Mouse (Mus musculus): ENCODE measurements around the gene 4933405L10Rik.

The 4933405L10Rik gene

DNA sequence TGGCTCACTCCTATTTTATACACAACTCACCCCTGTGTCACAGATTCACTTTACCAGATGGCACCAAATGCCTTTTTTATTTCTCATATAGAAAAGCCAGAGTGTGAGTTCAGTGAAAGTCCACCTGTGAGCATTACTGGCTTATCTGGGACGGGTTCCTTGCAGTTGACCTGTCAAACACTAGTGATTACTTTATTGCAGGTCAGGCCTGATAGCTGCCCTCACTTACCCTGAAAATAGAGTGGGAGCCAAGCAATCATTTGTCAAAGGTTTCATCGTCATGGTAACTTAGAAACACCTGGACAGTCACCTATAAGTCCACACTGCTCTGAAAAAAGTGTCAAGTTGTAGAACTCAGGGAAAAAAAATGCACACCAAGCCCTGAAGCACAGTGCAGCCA is 47.2 kb downstream of the 4933405L10Rik start:
- DNase-seq (ENCODE audit: low read depth, low spot score): no peak

GRCm38 (mm10) chr8:105757796-105758276 is 50.4 kb downstream of the 4933405L10Rik start:
- no peak for DNase-seq (ENCODE audit: low read depth, low spot score)

GRCm38 (mm10) chr8:105758277-105759108 is 51.0 kb downstream of the 4933405L10Rik start, which contains the start of gene Gfod2:
TSS of gene Gfod2 (minus strand) at chr8:105758664.
- peak; percentile 97 for DNase-seq (ENCODE audit: low read depth, low spot score)
